Mouse (Mus musculus) neural tube, embryonic 11.5 days (tissue): ENCODE measurements around the gene Gm20458. TPM values are rescaled to one million over a fixed set of nuclear protein-coding genes. Genes with fewer than 3 reads are reported as not detected.

ENCODE experiments used
- ATAC-seq: fragments of 200-750 bp; cut with Nextera tagmentation; 2 replicates; pipeline ENCODE4 v1.8.0; 2017; ENCODE audit warnings: moderate number of reproducible peaks, mild to moderate bottlenecking, moderate TSS enrichment, moderate library complexity; ENCODE audit not compliant: insufficient read depth, low FRiP score, low TSS enrichment
- DNase-seq: peaks from one replicate; pipeline ENCODE4 v3.0.0-alpha.2; 2015; ENCODE audit warnings: low spot score
- H3K27ac ChIP-seq: fragments of 300-500 bp; sonication (generic); 2 replicates; pipeline ENCODE4 v1.5.1; 2014; ENCODE audit warnings: low read depth, mild to moderate bottlenecking, low read length
- H3K27me3 ChIP-seq: fragments of 300-500 bp; sonication (generic); 2 replicates; pipeline ENCODE4 v1.6.1; 2014; ENCODE audit warnings: mild to moderate bottlenecking, low read length, mixed read lengths; ENCODE audit not compliant: control insufficient read depth, insufficient read depth
- H3K36me3 ChIP-seq: fragments of 300-500 bp; sonication (generic); 2 replicates; pipeline ENCODE4 v1.6.1; 2014; ENCODE audit warnings: mild to moderate bottlenecking, low read length, moderate library complexity, mixed read lengths; ENCODE audit not compliant: control insufficient read depth, insufficient read depth
- H3K4me1 ChIP-seq: fragments of 300-500 bp; sonication (generic); 2 replicates; pipeline ENCODE4 v1.6.1; 2014; ENCODE audit warnings: low read length, mixed read lengths; ENCODE audit not compliant: control insufficient read depth, insufficient read depth
- H3K4me2 ChIP-seq: fragments of 300-500 bp; sonication (generic); 2 replicates; pipeline ENCODE4 v1.6.1; 2014; ENCODE audit warnings: low read depth, mild to moderate bottlenecking, moderate library complexity
- H3K4me3 ChIP-seq: fragments of 300-500 bp; sonication (generic); 2 replicates; pipeline ENCODE4 v1.5.1; 2014; ENCODE audit warnings: low read depth, low read length
- H3K9ac ChIP-seq: fragments of 300-500 bp; sonication (generic); 2 replicates; pipeline ENCODE4 v1.6.1; 2014; ENCODE audit warnings: mild to moderate bottlenecking, low read length
- H3K9me3 ChIP-seq: fragments of 300-500 bp; sonication (generic); 2 replicates; pipeline ENCODE4 v1.6.1; 2016; ENCODE audit warnings: low read length; ENCODE audit not compliant: control insufficient read depth
- WGBS: fragments of 180-500 bp; shearing (Covaris S2); extraction: QIAGEN DNeasy Blood & Tissue Kit; methylation state at CpG from one replicate; pipeline ENCODE4 v1.1.7; 2014; 5-methylcytosine and 5-hydroxymethylcytosine counted together
- polyA plus RNA-seq: library from polyadenylated mRNA; unstranded; fragments of >200 nt; fragmentation: Nextera tagmentation; extraction: Ambion mirVana; gene quantifications from 2 replicates; pipeline ENCODE4 v1.2.1, GENCODE M21; 2014

The Gm20458 gene
- polyA plus RNA-seq, 1 experiment from 2014 or later: 4.9 TPM

DNA sequence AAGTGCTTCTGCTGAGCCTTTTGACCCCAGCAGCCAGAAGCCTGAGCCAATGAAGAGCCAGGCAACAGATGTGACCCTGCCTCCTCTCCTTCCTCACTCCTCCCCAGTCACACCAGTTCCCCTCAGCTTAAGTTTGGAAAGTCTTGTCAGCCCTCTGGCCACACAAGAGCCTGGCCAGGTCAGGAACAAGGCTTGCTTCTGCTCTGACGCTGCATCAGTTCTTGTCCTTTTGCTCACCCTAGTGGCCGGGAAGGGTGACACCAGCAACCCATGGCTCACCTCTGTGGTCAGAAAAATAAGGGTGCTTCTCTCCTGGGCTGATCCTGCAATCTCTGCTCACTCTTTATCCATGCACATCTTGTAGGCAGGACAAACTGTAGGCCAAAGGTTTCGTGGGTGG lies 60.0 kb downstream of the Gm20458 start:
- Histone ChIP-seq H3K36me3 (no peaks in the 10 kb centered on the region), H3K4me2 (no peak overlapping the region), H3K27me3 (no peaks in the 10 kb centered on the region), H3K27ac (no peak overlapping the region), H3K9me3 (no peaks in the 10 kb centered on the region), H3K4me1 (no peaks in the 10 kb centered on the region), H3K4me3 (no peak overlapping the region), H3K9ac (no peak overlapping the region)
- peak; percentile 53 for DNase-seq
- no peak for ATAC-seq
- 16% methylated on average over 3 of the region's 3 CpGs for WGBS

DNA sequence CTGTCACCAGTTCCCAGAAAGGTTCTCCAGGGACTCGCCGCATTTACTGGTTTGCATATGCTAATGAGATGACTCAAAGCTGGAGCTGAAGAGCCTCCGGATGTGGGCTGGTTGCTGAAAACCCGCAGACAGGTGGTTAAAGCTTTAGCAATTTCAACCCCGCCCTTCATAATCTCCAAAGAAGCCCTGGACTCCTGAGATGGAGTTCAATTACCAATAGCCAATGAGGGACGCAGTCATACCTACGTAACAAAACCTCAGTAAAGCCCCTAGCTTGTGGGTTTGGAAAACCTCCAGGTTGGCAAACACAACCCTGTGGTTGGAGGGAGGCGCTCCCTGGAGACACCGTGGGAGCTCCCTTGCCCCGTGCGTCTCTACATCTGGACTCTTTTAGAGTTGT lies 61.1 kb downstream of the Gm20458 start:
- no peaks in the 10 kb centered on the region for H3K4me1 ChIP-seq
- no peaks in the 10 kb centered on the region for H3K9me3 ChIP-seq
- no peak overlapping the region for H3K4me3 ChIP-seq
- H3K36me3 ChIP-seq: no peaks in the 10 kb centered on the region
- no peak for ATAC-seq
- H3K27me3 ChIP-seq: no peaks in the 10 kb centered on the region
- H3K9ac ChIP-seq: no peak overlapping the region
- H3K4me2 ChIP-seq: no peak overlapping the region
- WGBS: 16% methylated on average over 11 of the region's 11 CpGs
- H3K27ac ChIP-seq: no peak overlapping the region
- DNase-seq: no peak

DNA sequence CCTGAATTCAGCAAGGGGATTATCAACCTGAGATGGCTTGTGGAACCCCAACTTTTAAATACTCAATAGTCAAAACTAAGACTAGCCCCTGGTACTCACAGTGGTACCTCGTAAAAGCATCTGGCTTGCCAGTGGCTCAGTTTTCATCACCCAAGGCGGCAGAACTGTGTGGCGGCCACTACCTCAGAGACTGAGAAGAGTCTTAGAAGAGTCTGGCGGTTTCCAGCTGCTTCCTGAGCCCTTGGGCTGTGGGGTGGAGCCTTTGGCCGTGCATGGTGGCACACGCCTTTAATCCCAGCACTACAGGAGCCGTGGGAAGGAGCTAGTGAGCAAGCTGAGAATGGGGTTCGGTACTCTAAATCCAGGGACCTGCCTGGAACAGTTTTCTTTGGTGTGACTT lies 61.5 kb downstream of the Gm20458 start:
- Histone ChIP-seq H3K9me3 (no peaks in the 10 kb centered on the region), H3K4me3 (no peak overlapping the region), H3K4me2 (no peak overlapping the region), H3K36me3 (no peaks in the 10 kb centered on the region), H3K9ac (no peak overlapping the region), H3K27me3 (no peaks in the 10 kb centered on the region), H3K4me1 (no peaks in the 10 kb centered on the region), H3K27ac (no peak overlapping the region)
- ATAC-seq (no peak), DNase-seq (no peak)
- 38% methylated on average over 8 of the region's 8 CpGs for WGBS

DNA sequence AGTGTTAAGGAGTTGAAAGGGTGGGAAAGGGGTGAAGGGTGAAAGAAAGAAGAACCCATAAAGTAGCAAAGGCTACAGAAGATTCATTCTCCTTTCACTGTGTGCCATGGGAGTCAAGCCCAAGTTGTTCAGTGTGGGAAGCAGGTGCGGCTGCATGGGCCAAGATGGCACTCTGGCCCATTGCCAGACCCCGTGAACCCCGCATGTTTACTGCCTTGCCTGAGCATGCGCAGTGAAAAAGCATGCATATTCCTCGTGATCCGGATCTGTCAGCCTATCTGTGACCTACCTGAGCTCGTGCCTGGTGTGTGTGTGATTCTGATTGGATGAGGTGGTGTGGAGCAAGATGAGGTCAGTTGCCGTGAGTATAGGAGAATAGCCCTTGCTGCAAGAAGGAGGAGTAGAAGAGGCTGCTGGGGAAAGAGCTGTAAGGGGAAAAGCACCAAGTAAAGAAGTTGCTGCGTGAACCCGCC lies 62.6 kb downstream of the Gm20458 start:
- ATAC-seq (no peak), DNase-seq (no peak)
- H3K27ac ChIP-seq: no peak overlapping the region
- H3K4me2 ChIP-seq: no peak overlapping the region
- H3K36me3 ChIP-seq: no peaks in the 10 kb centered on the region
- H3K4me1 ChIP-seq: no peaks in the 10 kb centered on the region
- no peak overlapping the region for H3K4me3 ChIP-seq
- no peaks in the 10 kb centered on the region for H3K9me3 ChIP-seq
- WGBS: 88% methylated on average over 10 of the region's 10 CpGs
- no peaks in the 10 kb centered on the region for H3K27me3 ChIP-seq
- H3K9ac ChIP-seq: no peak overlapping the region

DNA sequence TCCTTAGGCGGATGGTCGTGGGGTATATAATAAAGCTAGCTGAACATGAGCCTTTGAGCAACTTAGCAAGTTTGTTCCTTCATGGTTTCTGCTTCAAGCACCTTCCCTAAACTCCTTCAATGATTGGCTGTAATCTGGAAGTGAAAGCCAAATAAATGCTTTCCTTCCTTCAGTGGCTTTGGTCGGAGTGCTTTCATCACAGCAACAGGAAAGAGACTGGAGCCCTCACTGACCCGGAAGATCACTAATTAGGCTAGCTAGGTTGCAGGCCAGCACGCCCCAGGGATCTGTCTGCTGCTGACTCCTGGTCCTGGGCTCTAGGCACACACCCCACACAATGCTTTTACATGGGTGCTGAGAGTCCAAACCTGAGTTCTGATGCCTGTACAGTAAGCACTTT lies 67.8 kb downstream of the Gm20458 start:
- H3K27me3 ChIP-seq: no peaks in the 10 kb centered on the region
- H3K27ac ChIP-seq: no peak overlapping the region
- DNase-seq (no peak), ATAC-seq (no peak)
- no peak overlapping the region for H3K4me2 ChIP-seq
- 76% methylated on average over 5 of the region's 5 CpGs for WGBS
- no peak overlapping the region for H3K9ac ChIP-seq
- H3K9me3 ChIP-seq: no peaks in the 10 kb centered on the region
- no peak overlapping the region for H3K4me3 ChIP-seq
- H3K36me3 ChIP-seq: no peaks in the 10 kb centered on the region
- H3K4me1 ChIP-seq: no peaks in the 10 kb centered on the region

DNA sequence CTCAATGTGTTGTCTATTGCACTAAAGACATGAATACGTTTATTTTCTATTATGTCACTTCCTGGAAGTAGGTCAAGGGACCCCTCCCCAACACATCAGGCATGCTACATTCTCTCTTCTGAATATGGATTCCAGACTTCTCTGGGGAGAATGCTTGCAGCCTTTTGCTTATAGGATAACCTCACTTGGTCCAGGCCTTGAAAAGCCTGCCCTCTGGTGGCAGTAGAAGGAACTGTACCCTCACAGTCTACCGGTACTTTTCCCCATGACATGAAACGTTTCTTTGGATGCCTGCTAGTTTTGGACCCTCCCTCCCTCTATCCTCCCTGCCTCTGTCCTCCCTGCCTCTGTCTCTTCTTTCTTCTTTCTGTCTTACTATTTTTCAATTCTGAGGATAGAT lies 70.4 kb downstream of the Gm20458 start:
- Histone ChIP-seq H3K9ac (no peak overlapping the region), H3K36me3 (no peaks in the 10 kb centered on the region), H3K4me3 (no peak overlapping the region), H3K4me2 (no peak overlapping the region), H3K27ac (no peak overlapping the region), H3K27me3 (no peaks in the 10 kb centered on the region), H3K9me3 (no peaks in the 10 kb centered on the region), H3K4me1 (no peaks in the 10 kb centered on the region)
- WGBS: 0% methylated on average over 3 of the region's 3 CpGs
- DNase-seq (peak; percentile 61), ATAC-seq (peak; percentile 55; the same call in 1 of the 2 replicates)

DNA sequence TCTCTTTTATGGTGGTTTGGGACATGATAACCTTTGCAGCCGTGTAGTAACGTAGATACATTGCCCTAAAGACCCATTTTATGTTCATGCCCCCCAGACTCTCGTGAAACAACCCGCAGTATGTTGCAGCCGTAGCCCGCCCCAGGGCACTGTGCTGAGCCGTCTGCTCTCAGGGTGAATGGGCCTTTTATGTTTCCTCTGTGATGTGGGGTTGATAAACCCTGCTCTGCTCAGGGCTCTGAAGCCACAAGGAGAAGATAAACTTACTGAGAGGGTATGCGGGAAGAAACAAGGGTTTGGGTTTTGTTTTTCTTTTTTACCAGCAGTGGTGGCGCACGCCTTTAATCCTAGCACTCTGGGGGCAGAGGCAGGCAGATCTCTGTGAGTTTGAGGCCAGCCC lies 73.5 kb downstream of the Gm20458 start:
- Histone ChIP-seq H3K9me3 (no peaks in the 10 kb centered on the region), H3K27ac (no peak overlapping the region), H3K4me1 (no peaks in the 10 kb centered on the region), H3K4me2 (no peak overlapping the region), H3K4me3 (no peak overlapping the region), H3K9ac (no peak overlapping the region), H3K27me3 (no peaks in the 10 kb centered on the region), H3K36me3 (no peaks in the 10 kb centered on the region)
- ATAC-seq (no peak), DNase-seq (no peak)
- WGBS: 71% methylated on average over 10 of the region's 10 CpGs

DNA sequence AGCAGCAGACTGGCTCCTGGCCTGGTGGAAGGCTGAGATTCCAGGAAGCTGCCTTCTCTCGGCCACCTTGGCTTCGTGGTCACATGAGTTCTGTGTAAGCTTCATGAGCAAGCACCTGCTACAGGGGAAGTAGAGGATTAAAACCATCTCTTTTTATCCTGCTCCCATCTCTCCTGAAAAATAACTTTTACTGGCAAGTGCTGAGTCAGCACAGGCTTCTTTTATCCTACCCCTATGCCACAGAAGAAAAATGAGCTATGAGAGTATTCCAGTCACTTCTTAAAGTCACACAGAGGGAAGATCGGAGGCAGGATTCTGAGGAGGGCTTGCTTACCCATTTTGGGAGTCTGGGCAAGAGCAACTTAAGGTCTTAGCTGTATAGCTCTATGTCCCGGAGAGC lies 76.2 kb downstream of the Gm20458 start:
- H3K27ac ChIP-seq: no peak overlapping the region
- ATAC-seq (no peak), DNase-seq (no peak)
- no peaks in the 10 kb centered on the region for H3K36me3 ChIP-seq
- 88% methylated on average over 4 of the region's 4 CpGs for WGBS
- no peaks in the 10 kb centered on the region for H3K9me3 ChIP-seq
- no peaks in the 10 kb centered on the region for H3K27me3 ChIP-seq
- no peaks in the 10 kb centered on the region for H3K4me1 ChIP-seq
- no peak overlapping the region for H3K4me3 ChIP-seq
- no peak overlapping the region for H3K9ac ChIP-seq
- H3K4me2 ChIP-seq: no peak overlapping the region
